Mouse (Mus musculus) spleen, adult 2 months (tissue): Measurements from ENCODE around the gene Etl4. TPM values are rescaled to one million over a fixed set of nuclear protein-coding genes. Genes with fewer than 3 reads are reported as not detected.

ENCODE experiments used
- DNase-seq, 2 experiments: peaks; one replicate each; pipeline versions ENCODE4 v3.0.0 to v3.0.0-alpha.2; 2012 to 2021; ENCODE audit warnings: low spot score in 2 of 2, low read depth in 1 of 2
- H3K27ac ChIP-seq: fragments of 200-500 bp; 2 replicates; pipeline ENCODE4 v1.5.1; 2012; ENCODE audit warnings: low read length, inconsistent platforms; ENCODE audit not compliant: insufficient read depth
- H3K27me3 ChIP-seq: fragments of 200-500 bp; 2 replicates; pipeline ENCODE4 v1.6.1; 2012; ENCODE audit warnings: mild to moderate bottlenecking, moderate library complexity, low read length, inconsistent platforms; ENCODE audit not compliant: control insufficient read depth, insufficient read depth
- H3K36me3 ChIP-seq: fragments of 200-500 bp; 2 replicates; pipeline ENCODE4 v1.6.1; 2012; ENCODE audit warnings: mild to moderate bottlenecking, low read length, inconsistent platforms; ENCODE audit not compliant: control insufficient read depth, insufficient read depth
- H3K4me1 ChIP-seq: fragments of 200-500 bp; 2 replicates; pipeline ENCODE4 v1.6.1; 2011; ENCODE audit warnings: inconsistent platforms; ENCODE audit not compliant: control insufficient read depth, insufficient read depth, insufficient read length
- H3K4me3 ChIP-seq: fragments of 200-500 bp; 2 replicates; pipeline ENCODE4 v1.5.1; 2011; ENCODE audit warnings: mild to moderate bottlenecking, inconsistent platforms; ENCODE audit not compliant: insufficient read depth, insufficient read length; ENCODE audit errors: extremely low read depth
- CTCF ChIP-seq: fragments of 200-500 bp; IDR thresholded peaks from 2 replicates; pipeline ENCODE4 v1.5.1; 2011; ENCODE audit warnings: mild to moderate bottlenecking, inconsistent platforms; ENCODE audit not compliant: insufficient read depth, insufficient read length, insufficient replicate concordance; ENCODE audit errors: extremely low read depth
- POLR2A ChIP-seq: fragments of 200-500 bp; IDR thresholded peaks from 2 replicates; pipeline ENCODE4 v1.6.1; 2011; ENCODE audit warnings: low read depth, low read length, inconsistent platforms
- WGBS: fragments of 180-500 bp; shearing (Covaris S2); methylation state at CpG from one replicate; pipeline ENCODE4 v1.1.7; 2018; 5-methylcytosine and 5-hydroxymethylcytosine counted together
- polyA plus RNA-seq: library from polyadenylated mRNA; depleted of rRNA; stranded (reverse); fragments of >200 nt; gene quantifications from 2 replicates; pipeline ENCODE4 v1.2.3, GENCODE M21; 2012

Gene Etl4
- polyA plus RNA-seq, 1 experiment: 5.3 TPM

GRCm38 (mm10) chr2:20545624-20546023 lies 636.0 kb downstream of the Etl4 start:
- 71% methylated on average over 2 of the region's 2 CpGs for WGBS
- H3K36me3 ChIP-seq: no peaks in the 10 kb centered on the region
- H3K27ac ChIP-seq: no peak overlapping the region
- no peaks in the 10 kb centered on the region for H3K27me3 ChIP-seq
- H3K4me3 ChIP-seq: no peak overlapping the region
- TF ChIP-seq CTCF (no peak), POLR2A (no peak)
- H3K4me1 ChIP-seq: no peaks in the 10 kb centered on the region
- no peak for DNase-seq

GRCm38 (mm10) chr2:20546496-20547348 lies 637.1 kb downstream of the Etl4 start:
- no peak overlapping the region for H3K4me3 ChIP-seq
- DNase-seq: no peak
- no peak for TF ChIP-seq CTCF
- no peak for TF ChIP-seq POLR2A
- H3K27me3 ChIP-seq: no peaks in the 10 kb centered on the region
- no peaks in the 10 kb centered on the region for H3K4me1 ChIP-seq
- WGBS: 31% methylated on average over 11 of the region's 11 CpGs
- H3K36me3 ChIP-seq: no peaks in the 10 kb centered on the region
- H3K27ac ChIP-seq: no peak overlapping the region

- Histone ChIP-seq H3K4me3 (no peak overlapping the region), H3K27ac (no peak overlapping the region), H3K4me1 (no peaks in the 10 kb centered on the region), H3K36me3 (no peaks in the 10 kb centered on the region), H3K27me3 (no peaks in the 10 kb centered on the region)
- 11% methylated on average over 5 of the region's 5 CpGs for WGBS
- DNase-seq: no peak
- TF ChIP-seq CTCF (no peak), POLR2A (no peak)
Measured at GRCm38 (mm10) chr2:20547349-20547677, 637.7 kb downstream of the Etl4 start.

GRCm38 (mm10) chr2:20547686-20548624 lies 638.4 kb downstream of the Etl4 start:
- 47% methylated on average over 18 of the region's 18 CpGs for WGBS
- H3K27ac ChIP-seq: no peak overlapping the region
- H3K27me3 ChIP-seq: no peaks in the 10 kb centered on the region
- H3K36me3 ChIP-seq: no peaks in the 10 kb centered on the region
- no peak overlapping the region for H3K4me3 ChIP-seq
- DNase-seq: no peak
- no peak for TF ChIP-seq CTCF
- no peak for TF ChIP-seq POLR2A
- no peaks in the 10 kb centered on the region for H3K4me1 ChIP-seq

- no peak for DNase-seq
- H3K4me3 ChIP-seq: no peak overlapping the region
- no peaks in the 10 kb centered on the region for H3K36me3 ChIP-seq
- no peaks in the 10 kb centered on the region for H3K4me1 ChIP-seq
- WGBS: 82% methylated on average over 5 of the region's 5 CpGs
- H3K27ac ChIP-seq: no peak overlapping the region
- TF ChIP-seq POLR2A (no peak), CTCF (no peak)
- H3K27me3 ChIP-seq: no peaks in the 10 kb centered on the region
Measured at GRCm38 (mm10) chr2:20549065-20549464, 639.5 kb downstream of the Etl4 start.

GRCm38 (mm10) chr2:20549996-20550395 lies 640.4 kb downstream of the Etl4 start:
- TF ChIP-seq CTCF (no peak), POLR2A (no peak)
- Histone ChIP-seq H3K27ac (no peak overlapping the region), H3K4me3 (no peak overlapping the region), H3K27me3 (no peaks in the 10 kb centered on the region), H3K4me1 (no peaks in the 10 kb centered on the region), H3K36me3 (no peaks in the 10 kb centered on the region)
- 50% methylated on average over 1 of the region's 1 CpGs for WGBS
- no peak for DNase-seq
